Mouse (Mus musculus) layer of hippocampus, postnatal 14 days (tissue): ENCODE measurements around the gene Cops2. TPM values are rescaled to one million over a fixed set of nuclear protein-coding genes. Genes with fewer than 3 reads are reported as not detected.
A peak's percentile ranks its signal among the peaks of the same experiment; 100 is the strongest.

Source experiments
- DNase-seq, 2 experiments: peaks; one replicate each; pipeline ENCODE4 v3.0.0; 2021 to 2022; ENCODE audit warnings: low spot score in 2 of 2, mixed read lengths in 1 of 2
- total RNA-seq, 2 experiments: library from RNA; stranded (reverse); gene quantifications; 2 replicates each; pipeline ENCODE4 v1.2.3; 2021

The Cops2 gene
- total RNA-seq, 2 experiments from 2014 or later: 110 to 116 TPM

DNA sequence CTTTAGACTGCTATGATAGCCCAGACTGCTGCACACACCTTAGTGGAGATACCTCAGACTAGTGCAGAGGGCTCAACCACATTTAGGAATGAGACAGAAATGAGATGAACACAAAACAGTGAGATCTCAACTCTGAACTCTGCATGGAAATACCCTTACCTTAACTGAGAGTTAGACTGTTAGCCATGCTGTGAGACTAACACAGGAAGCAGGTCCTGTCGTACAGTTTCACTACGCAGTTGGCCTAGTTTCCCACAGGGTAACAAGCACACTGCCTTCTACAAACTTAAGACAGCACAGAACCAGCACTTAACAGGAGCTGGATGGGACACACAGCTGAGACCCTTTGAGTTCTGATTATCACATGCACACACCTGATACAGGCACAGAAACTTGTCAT, 29.0 kb downstream of the Cops2 start:
- DNase-seq: no peak

DNA sequence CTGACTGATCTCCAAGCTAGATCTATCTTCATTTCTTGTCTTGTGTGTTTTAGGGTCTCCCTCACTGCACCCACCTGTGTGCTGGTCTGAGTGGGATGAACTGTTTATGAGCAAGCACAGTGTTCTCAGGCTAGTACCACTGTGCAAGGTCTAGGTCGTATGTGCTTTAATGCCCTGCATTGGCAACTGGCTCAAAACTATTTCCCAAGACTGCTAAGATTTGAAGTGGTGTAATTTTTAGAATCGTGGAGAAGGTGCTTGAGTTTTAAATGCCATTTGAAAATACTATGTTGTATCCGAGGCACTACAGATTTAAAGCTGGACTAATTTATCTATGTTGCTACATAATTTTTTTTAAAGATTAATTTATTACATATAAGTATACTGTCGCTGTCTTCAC, 31.0 kb downstream of the Cops2 start:
- no peak for DNase-seq

DNA sequence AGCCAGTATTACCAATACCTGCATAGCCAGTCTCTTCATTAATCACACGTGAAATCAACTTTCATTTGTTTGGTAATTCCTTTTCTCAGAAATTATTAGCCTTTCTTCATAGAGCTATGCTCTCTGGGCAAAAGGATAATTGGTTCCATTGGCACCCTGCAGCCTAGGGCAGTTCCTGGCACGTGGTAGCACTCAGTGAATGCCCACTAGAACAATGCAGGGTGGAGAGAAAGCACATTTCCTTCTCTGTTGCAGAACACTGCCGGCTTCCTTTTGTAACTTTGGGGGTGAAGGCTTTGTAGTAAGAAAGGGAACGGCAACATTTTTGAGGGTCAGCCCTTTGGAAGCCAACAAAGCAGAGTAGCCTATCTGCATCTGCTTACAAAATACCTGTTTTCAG, 32.7 kb downstream of the Cops2 start:
- DNase-seq: no peak

DNA sequence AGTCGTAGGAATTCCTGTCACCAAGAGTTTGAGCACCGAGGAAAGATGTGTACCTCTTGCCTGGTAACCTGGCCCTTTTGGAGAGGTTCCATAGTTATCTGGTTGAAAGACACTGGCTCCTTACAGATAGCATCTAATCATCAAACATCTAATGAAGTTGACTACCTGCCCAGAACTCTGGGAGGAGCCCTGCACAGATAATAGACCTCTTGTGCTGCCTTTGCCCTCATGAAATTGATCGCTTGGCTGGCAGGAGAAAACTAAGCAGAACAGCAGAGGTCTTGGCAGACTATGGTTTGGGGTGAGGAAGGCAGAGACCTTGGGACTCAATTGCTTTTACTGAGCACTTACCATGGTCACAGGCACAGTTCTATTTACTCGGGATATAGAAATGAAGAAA, 38.5 kb downstream of the Cops2 start:
- DNase-seq: no peak

DNA sequence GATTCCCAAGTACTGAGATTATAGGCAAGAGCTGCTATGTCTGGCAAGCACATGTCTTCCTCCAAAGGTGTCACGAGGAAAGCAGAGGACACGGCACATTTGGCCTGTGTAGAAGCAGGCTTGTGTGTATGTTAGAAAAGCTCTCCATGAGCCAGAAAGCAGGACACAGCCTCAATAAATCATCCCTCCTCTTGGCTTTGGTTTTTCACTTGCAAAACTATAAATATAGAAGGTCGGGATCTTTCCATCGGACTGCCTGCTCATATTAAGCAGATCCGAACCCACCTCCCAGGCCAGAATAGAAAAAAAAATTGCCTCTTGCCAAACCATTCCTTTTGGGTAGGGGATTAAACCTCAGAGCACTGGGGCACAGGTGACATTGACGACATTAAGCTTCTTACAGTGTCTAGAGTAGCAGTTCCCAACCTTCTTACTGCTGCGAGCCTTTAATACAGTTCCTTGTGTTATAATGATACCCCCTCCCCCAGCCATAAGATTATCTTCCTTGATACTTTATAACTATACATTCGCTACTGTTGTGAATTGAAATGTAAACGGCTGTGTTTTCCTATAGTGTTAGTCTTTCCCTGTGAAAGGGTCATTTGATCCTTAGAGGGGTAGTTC, 44.9 kb downstream of the Cops2 start:
- DNase-seq: no peak

DNA sequence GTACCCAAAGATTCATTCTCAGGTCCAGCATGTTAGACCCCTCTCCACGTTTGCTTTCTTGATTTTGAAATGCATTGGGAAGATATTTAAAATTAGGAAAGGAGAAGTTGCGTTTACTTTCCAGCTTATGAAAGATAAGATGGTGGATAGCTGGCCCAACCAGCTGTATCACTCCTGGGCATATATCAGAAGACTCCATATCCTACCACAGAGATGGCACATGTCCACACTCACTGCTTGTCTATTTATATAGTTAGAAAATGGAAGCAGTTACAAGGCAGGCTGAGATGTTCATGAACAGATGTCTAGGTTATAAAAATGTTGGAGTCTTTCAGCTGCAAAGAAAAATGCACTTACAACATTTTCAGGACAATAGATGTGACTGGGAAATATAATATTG, 47.6 kb downstream of the Cops2 start:
- no peak for DNase-seq

DNA sequence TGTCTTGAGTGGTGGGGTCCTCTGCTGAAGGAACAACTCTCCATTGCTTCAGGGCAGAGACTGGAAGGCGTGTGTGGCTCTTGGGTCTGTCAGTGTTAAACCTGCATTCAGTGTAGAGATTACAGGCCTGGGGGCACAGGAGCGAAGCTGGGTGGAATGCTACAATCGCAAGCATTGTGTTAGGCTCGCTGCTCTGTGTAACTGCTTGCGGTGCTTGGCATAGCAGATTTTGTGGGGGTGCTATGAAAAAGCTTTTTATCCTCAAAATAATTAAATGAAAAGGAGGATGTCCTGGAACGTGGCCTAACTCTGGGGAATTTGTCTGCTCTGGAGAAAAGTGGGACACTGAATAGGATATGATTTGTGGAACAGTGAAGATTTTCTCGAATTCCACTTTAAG, 49.4 kb downstream of the Cops2 start:
- DNase-seq: peak in 1 of 2 experiments; percentile 79

DNA sequence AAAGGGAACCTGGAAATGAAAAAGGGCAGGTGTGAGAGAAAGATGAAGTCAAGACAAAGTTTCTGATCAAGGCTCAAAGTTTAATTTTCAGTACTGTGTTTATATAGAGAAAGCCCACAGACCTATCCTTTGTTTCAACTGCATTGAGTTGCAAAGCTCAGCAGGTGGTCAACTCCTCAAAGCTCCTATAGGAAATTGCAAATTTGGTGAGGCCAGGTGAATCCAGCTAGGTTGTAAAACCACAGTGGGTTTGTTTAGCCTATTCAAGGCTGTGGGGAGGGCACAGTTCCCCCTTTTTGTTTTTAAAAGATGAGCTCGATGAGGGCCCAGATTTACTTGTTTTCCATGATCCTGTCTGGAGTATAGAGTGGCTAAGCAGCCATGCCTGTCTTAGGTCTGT, 53.1 kb downstream of the Cops2 start:
- DNase-seq: no peak

DNA sequence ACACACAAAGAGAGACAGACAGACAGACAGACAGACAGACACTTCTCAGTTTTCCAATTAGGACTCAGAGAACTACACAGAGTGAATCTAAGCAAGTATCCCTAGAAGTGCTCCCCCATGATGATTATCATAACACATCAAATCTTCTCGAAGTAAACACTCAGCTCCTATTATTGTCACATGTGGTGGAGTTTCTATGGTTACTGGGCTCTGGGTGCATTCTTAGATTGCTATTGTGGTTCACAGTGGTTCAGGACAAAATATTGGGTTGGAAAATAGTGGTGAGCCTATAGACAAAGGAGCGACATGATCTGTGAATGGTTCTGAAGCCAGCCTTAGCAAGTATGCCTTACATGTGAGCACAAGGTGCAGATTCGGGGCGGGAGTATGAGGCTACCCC, 57.0 kb downstream of the Cops2 start:
- DNase-seq: no peak

DNA sequence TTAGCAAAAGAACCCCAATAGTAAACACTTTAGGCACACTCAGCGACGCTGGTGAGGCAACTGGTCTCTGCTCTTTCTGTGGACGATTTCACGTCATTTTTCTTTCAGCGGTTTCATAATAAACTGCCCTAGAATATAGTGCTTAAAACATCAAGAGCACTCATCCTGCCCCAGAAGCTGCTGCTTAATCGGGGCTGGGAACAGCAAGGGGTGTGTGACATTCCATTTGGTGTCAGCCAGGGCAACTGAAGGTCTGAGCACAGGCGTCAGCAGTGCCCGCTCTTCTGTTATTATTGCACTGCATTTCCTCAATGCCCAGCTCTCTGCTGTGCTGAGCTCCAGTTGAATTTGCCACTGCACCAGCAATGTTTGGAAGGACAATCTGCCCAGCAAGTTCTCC, 57.9 kb downstream of the Cops2 start:
- DNase-seq: no peak

DNA sequence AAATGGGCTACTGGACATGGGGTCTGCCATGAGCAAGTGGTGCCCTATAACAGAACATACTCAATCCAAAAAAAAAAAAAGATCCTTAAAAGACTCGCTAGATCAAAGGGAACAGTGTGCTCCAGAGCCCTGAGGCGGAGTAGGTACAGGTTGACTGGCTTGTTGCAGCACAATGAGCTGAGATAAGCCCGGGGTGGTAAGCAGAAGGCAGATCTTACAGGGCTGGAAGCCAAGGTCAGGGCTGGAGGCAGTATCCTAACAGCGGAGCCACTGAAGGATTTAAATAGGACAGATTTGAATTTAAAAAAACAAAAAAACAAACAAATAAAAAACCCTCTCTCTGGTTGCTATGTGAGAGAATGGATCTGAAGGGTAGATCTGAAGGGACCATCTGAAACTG, 58.5 kb downstream of the Cops2 start:
- no peak for DNase-seq

DNA sequence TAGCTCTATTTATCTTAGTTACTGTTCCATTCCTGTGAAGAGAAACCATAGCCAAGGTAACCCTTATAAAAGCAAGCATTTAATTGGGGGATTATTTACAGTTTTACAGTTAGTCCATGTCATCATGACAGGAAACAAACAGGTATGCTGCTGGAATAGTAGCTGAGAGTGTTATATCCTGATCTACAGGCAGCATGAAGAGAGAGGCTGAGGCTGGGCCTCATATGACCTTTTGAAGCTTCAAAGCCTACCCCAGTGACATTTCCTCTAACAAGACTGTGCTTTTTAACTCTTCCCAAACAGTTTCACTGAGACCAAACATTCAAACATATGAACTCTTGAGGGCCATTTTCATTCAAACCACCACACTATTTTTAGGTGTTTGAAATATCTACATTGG, 61.1 kb downstream of the Cops2 start:
- no peak for DNase-seq

DNA sequence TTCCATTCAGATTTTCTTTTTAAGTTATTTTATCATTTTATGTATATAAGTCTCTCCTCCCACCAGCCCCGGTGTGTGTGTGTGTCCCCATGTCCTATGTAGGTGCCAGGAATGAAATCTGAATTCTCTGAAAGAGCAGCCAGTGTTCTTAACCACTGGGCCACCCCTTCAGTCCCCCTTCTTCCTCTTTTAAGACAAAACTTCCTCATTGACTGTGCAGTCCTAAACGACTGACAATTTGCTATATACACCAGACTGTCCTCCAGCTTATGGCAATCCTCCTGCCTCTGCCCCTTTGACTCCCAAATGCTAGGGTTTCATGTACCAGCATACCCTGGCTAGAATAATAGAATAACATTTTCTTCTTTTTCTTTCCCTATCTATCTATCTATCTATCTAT, 63.8 kb downstream of the Cops2 start:
- DNase-seq: no peak

DNA sequence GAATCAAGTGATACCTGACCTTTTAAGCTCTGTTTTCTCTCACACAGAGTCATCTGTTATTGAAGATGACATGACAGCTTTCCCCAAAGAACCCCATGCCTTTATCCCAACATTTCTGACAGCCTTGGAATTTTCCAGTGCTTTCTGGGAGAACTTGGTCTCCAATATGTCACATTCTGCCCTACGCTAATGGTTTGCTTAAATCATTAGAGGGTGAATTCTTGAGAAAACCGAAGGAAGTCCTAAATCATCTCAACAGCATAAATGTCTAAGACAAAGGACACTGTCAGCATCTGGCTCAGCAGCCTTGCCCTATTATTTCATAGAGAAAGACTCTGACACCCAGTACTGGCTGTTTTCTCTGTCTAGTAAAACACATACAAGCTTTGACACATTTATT, 64.8 kb downstream of the Cops2 start:
- no peak for DNase-seq

DNA sequence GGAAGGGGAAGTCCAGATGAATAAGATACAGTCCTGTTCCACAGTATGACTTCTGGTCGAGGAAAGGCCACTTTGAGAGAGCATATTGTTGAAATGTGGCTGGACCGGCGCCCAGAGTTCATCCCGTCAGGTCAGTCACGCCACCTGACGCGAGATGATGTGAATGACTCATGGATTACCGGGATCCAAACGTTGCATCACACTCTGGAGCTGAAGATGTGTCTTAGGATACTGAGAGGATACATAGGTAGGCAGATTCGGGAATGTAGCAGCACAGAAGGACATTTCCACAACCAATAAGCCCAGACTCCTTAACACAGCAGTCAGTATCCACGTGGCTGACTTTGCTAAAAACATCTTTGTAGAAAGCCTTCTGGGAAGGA, 66.1 kb downstream of the Cops2 start:
- no peak for DNase-seq

DNA sequence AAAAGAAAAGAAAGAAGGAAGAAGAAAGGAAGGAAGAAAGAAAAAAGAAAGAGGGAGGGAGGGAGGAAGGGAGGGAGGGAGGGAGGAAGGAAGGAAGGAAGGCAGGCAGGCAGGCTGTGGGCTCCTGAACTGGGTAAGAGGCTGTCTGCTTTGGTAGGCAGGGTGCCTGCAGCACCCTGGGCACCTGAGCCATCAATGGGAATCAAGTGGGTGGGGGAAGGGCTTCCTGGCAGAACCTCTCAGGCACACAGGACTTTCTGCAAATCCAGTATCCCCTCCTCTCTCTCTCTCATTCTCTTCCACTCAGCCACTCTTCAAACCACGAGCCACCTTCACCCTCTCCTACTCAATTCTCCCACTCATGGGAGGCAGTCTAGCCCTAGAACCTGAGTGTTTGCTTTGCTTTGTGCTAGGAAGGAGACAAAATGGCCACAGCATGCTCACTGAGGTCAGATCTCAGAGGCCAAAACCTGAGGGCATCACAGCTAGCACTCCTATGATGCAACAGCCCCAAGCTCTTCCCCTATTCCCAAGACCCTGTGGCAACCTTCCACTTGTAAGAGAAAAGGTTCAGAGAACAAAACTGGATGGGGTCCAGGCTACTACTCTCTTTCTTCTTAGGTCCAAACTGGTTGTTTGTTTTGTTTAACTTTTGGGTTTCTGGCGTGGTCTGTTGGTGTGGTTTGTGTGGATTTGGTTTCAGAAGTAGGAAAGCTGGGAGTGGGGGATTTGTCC, 66.6 kb downstream of the Cops2 start:
- no peak for DNase-seq

DNA sequence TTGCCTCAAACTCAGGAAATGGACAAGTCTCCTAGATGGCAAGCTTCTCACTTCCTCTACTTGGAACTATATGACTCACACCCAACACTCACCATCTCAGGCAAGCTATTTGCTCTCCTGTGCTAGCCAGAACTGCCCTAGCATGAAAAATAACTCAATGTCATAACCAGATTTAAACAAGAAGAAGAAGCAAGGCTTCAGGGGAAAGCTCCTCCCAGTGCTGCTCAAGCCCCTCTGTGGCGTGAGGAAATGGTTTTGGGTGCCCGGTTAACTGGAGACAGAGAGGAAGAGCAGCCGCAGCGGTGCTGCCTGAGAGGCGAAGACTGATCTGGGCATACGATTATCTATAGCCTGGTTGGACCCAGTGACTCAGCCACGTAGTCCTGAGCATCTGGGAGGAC, 67.5 kb downstream of the Cops2 start:
- no peak for DNase-seq

DNA sequence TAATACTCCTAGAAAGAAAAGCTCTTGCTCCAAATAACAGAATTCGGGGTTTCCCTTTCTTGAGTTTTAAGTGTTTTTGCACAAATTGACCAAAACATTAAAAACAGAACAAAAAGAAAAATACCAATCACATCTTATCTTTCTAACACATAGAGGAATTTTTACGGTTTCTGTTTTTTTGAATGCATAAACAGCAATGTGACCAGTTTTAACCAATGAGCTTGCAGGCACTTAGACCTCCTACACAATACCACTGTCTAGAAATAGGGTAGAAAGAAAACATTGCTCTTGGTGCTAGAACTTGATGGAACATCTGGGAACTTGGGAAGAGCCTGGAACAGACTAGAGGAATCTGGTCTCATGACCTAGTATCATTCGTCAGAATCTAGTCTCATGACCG, 68.7 kb downstream of the Cops2 start:
- DNase-seq: no peak

DNA sequence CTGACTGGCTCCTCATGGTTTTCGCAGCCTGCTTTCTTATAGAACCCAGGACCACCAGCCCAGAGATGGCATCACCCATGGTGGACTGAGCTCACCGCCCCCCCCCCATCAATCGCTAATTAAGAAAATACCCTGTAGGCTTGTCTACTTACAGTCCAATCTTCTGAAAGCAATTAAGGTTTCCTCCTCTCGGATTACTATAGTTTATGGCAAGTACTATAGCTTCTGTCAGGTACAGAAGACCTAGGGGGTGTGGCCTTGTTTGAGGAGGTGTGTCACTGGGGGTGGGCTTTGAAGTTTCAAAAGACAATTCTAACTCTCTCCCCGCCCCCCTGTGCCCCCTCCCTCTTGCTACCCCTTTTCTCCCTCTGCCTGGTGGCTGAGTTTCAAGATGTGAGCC, 69.7 kb downstream of the Cops2 start:
- DNase-seq: no peak

DNA sequence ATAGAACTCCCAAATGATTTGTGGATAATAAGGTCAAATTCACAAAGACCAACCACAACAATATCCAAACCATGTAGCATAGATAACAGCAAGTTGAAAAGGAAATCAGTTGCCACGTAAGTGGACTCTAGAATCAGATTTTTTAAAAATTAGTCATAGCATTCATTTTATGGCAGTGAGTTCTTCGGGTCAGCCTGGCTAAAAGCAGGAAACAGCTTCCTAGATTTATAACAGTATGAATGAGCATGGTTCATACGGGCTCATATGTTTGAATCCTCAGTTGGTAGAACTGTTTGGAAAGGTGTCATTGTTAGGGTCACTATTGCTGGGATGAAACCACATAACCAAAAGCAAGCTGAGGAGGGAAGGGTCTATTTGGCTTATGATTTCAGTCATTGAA, 70.2 kb downstream of the Cops2 start:
- no peak for DNase-seq

DNA sequence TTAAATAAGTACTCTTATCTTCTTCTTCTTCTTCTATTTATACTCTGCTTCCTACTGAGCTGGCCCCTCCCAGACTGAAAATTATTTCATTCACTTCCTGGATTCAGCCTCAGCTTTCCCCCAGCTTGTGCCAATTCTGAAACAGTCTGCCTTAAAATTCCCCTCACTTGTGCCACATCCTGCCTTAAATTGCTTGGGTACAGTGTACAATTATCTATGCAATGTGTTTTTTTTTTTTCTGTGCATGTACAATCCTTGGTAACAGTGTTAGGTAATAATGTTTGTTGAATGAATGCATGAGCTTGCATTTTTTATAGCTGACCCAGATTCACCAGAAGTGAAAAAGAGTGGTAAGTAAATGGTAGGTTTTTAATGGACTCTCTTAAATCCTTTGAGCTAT, 70.6 kb downstream of the Cops2 start:
- DNase-seq: no peak

DNA sequence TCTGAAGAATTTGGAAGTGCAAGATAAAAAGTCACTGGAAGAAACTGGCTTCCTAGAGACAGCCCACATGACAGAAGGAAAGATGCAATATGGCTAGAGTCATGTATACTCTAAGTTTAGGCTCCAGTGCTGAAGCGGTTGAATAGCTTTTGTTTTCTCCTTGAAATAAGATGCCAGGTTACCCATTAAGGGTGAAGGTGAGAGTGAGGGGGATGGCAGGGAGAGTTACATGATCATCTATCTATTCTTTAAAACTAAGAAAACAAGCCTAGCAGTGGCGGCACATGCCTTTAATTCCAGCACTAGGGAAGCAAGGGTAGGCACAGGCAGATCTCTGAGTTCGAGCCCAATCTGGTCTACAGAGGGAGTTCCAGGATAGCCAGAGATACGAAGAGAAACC, 73.9 kb downstream of the Cops2 start:
- DNase-seq: no peak

DNA sequence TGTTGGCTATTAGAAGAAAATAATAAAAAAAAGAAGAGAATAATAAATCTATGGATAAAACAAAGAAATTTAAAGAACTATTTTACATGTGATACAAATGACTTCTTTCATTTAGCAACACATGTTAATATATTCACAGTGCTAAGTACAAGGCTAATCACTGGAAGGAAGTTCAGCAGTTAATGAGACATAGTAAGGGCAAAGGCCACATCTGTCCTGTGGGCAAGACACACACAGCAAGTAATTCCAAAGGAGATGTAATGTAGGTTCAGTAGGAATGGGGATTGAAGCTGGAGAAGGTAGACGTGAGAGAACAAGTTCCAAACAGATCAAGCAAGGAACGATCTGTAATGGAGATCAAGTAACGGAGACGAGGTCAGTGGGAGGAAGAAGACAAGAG, 74.5 kb downstream of the Cops2 start:
- DNase-seq: no peak
